Mouse (Mus musculus): ENCODE measurements around the gene Pawr.

The Pawr gene

DNA sequence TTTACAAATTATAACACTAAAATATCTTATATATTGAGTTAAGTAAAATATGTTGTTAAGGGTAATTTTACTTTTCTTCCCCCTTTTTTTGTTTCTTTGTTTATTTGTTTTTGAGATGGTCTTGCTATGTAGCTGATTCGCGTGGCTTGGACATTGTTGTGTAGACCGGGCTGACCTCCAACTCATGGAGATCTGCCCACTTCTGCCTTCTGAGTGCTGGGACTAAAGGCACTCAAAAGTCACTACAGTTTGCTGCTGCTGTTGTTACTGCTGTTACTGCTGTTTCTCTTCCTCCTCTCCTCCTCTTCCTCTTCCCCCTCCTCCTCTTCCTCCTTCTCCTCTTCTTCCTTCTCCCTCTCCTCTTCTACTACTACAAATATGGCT lies 23.5 kb downstream of the Pawr start:
- no peak for DNase-seq (ENCODE audit: low read depth, low spot score)

- DNase-seq (ENCODE audit: low read depth, low spot score) = no peak
Observed at GRCm38 (mm10) chr10:108356601-108357187, 24.8 kb downstream of the Pawr start.

GRCm38 (mm10) chr10:108359974-108360373 lies 28.1 kb downstream of the Pawr start:
- no peak for DNase-seq (ENCODE audit: low read depth, low spot score)

- no peak for DNase-seq (ENCODE audit: low read depth, low spot score)
Observed at GRCm38 (mm10) chr10:108360801-108361200, 28.9 kb downstream of the Pawr start.

DNA sequence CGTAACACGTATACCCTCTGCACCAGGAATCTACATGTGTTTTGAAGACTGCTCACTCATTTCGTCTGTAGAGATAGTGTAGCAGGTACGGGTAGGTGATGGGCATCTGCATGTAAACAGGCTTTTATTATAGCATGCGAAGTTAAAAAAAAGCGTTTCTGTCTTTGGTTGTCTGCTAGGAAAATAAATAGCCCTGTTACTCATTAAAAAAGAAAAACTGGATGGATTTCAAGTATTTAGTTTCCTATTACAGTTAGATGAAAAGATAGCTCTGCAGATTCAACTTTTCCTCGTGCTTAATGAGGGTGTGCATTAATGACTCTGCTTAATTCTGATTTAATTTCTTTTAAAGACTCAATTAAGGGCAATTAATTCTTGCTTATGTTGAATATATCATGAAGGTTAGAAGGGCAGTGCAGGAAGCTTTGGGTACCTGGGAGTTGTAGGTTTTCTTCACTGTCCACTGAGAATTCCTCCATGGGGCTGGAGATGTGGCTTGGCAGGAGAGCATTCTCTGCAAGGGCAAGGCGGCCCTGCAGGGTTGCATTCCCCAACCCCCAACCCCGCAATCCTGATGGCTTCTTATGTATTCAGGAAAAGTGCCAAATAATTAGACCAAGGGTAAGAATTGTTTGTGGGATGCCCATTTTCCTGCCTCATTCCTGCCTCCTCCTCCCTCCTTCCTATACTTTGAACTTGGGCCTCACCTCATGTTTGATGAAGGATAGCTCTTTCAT lies 29.7 kb downstream of the Pawr start:
- DNase-seq (ENCODE audit: low read depth, low spot score) = no peak

DNA sequence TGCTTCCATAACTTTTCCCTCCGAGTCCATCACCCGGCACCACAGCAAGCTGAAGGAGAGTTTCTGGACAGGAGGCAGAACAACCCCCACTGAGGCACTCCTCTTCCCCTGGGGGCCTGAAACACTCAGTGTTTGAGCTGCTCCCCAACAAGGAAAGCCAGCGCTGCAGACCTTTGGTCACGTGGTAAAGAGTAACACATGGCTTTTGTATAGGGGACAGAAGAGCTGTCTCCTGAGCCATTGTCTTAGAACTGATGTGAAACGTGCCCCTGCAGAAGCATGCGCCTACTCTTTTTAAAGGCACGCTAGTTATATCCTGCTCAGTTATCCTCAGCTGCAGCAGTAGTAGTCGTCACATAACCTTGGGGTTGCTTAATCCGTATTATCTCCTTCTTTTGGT lies 32.0 kb downstream of the Pawr start:
- DNase-seq (ENCODE audit: low read depth, low spot score) = no peak

- no peak for DNase-seq (ENCODE audit: low read depth, low spot score)
Observed at GRCm38 (mm10) chr10:108364946-108365719, 33.2 kb downstream of the Pawr start.

DNA sequence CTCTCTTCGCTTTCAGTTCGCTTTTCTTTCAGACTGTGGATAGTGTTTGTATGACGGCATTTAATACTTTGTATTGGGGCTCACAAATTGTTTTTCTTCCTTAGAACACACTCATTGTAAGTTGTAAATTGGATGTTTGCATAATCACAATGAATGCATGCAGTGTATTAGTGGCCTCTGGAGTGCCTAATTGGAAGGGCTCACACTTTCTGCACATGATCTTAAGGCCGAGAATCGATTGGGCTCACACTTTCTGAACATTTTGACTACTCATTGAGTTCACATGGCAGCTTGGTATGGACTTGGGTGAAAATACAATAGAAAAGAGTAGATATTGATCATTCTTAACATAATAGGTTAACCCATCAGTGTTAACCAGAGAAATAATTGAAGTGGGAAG lies 34.3 kb downstream of the Pawr start:
- no peak for DNase-seq (ENCODE audit: low read depth, low spot score)

DNA sequence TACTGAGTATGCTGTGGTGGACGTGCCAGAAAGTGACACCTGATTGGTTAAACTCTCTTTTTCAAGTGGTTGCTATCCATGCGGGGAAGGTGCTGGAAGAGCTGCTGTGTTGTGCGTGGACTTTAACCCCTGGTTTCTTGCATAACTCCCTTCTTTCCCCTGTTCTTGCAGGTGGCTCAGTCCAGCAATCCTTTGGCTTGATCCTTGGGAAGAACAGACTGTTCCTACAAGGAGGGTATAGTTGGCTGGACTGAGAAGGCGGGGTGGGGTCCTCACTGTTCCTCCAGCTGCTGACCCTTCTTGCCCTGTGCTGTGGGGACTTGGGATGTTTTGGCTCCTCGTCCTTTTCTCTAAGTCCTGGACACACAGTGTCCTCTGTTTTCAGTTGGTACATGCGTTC lies 36.4 kb downstream of the Pawr start:
- DNase-seq (ENCODE audit: low read depth, low spot score) = no peak

- no peak for DNase-seq (ENCODE audit: low read depth, low spot score)
Observed at GRCm38 (mm10) chr10:108372258-108372657, 40.3 kb downstream of the Pawr start.

- no peak for DNase-seq (ENCODE audit: low read depth, low spot score)
Observed at GRCm38 (mm10) chr10:108372858-108373257, 40.9 kb downstream of the Pawr start.

DNA sequence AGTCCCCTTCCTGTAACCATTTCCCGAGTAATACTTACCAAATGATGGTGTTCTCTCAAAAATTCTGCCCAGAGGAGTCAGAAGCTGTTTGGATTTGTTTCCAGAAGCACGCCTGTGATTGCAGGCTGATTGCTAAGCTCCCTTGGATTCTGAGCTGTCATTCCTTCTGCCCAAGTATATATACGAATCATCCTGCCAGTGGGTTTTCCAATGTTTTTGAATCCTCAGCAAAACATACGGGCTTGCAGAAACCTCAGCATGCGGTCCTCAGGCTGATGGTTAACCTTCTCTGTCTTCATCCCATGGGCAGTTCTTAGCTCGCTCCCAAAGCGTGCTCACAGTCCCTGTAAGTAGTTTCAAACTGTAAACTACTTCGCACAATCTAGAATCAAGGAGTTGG lies 43.9 kb downstream of the Pawr start:
- DNase-seq (ENCODE audit: low read depth, low spot score) = no peak

GRCm38 (mm10) chr10:108376366-108376765 lies 44.4 kb downstream of the Pawr start:
- no peak for DNase-seq (ENCODE audit: low read depth, low spot score)

- DNase-seq (ENCODE audit: low read depth, low spot score) = no peak
Observed at GRCm38 (mm10) chr10:108377369-108377768, 45.4 kb downstream of the Pawr start.

- DNase-seq (ENCODE audit: low read depth, low spot score) = no peak
Observed at GRCm38 (mm10) chr10:108378062-108378461, 46.1 kb downstream of the Pawr start.

- no peak for DNase-seq (ENCODE audit: low read depth, low spot score)
Observed at GRCm38 (mm10) chr10:108378479-108378878, 46.6 kb downstream of the Pawr start.

- DNase-seq (ENCODE audit: low read depth, low spot score) = no peak
Observed at GRCm38 (mm10) chr10:108380715-108381114, 48.8 kb downstream of the Pawr start.

DNA sequence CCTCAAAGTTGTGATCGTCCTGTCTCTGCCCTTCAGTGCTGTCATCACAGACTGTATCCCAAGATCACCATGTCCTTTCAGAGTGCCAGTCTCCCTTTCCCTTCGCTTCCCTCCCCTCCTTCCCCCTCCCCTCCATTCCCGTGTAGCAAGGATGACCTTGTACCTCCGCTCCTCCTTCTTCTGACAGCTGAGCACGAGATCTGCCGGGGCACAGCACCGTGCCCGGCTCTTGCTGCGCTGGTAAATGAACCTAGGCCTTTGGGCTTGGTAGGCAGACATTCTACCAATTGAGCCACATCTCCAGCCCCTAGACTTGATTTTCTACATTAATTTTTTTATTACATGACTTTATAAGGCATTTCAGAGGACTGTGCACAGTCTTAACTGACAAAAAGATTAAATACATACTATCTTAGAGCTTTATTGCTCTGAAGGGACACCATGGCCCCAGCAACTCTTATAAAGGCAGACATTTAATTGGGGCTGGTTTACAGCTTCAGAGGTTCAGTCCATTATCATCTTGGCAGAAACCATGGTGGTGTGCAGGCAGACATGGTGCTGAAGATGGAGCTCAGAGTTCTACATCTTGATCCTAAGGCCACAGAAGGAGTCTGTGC lies 52.3 kb downstream of the Pawr start:
- no peak for DNase-seq (ENCODE audit: low read depth, low spot score)

GRCm38 (mm10) chr10:108385480-108385955 lies 53.6 kb downstream of the Pawr start:
- DNase-seq (ENCODE audit: low read depth, low spot score) = no peak

- DNase-seq (ENCODE audit: low read depth, low spot score) = no peak
Observed at GRCm38 (mm10) chr10:108388410-108388915, 56.5 kb downstream of the Pawr start.

DNA sequence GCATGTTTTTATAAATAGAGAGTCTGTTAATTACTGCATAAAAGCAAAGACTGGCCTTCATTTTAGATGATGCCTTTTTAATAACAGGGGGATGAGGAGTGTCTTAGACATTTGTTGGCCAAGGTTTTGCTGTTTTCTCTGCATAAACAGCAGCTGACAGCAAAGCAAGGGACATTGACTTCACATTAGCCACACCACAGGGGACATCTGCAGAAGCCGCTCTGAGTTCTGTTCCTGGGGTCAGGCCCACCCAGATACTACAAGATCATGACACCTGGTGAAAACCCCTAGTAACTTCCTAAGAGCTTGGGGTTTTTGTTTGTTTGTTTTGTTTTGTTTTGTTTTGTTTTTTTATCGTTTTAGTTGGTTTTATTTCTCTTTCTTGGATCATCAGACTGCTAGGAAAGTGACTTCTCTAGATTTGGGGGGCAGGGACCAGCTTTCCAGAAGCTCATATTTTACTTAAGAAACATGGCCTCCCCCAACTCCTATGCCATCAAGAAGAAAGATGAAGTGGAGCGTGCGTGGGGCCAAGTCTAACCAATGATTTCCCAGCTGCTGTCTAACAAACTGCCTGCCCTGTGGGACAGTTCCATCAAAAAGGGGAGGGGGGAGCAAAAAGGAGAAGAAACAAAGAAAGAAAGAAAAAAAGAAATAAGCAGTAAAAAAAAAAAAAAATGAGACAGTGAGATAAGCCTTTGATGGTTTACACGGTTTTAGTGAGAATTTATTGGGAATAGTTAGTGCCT lies 57.4 kb downstream of the Pawr start:
- no peak for DNase-seq (ENCODE audit: low read depth, low spot score)
